ENCODE assay signal across 11 mouse cellular contexts in the genomic region with DNA sequence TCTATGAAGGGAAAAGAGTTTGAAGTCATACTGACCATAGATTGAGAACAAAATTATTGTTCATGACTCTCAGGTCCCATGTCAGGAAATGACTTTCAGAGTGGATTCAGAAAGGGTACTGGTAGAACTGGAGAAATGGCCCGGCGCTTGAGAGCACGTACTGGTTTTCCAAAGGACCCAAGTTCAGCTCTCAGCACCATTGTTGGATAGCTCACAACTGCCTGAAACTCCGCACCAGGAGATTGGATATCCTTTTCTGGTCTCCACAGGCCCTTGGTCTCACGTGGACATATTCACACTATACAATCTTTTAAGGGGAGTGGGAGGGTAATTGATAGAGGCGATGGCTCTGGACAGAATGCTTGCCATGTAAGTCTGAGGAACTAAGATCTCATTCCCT. TPM values are rescaled to one million over a fixed set of nuclear protein-coding genes. Genes with fewer than 3 reads are reported as not detected.
A peak's percentile ranks its signal among the peaks of the same experiment; 100 is the strongest.
DNase-seq lines count a peak whose midpoint lies in the region; ATAC-seq and TF ChIP-seq lines count a peak whose summit lies in the region.
"Had no signal": no experiment of that assay in that cellular context is flagged by ENCODE, and none has a peak within 500 bp of the region (broad histone marks: within the 10 kb centered on the region; RNA-seq: fewer than 3 reads in every experiment).

No protein-coding gene starts in this region.

- H3K27me3 ChIP-seq in heart, embryonic 13.5 days (replicated peaks) = peaks cover 9% of the 10 kb centered on the region
- H3K27me3 ChIP-seq in G1E (ENCODE audit: insufficient read depth, low read length) = no peaks in the 10 kb centered on the region

- peak overlapping the region; percentile 83 for H3K4me2 ChIP-seq in heart, embryonic 13.5 days

- H3K9me3 ChIP-seq in heart, embryonic 13.5 days = no peaks in the 10 kb centered on the region
- no peaks in the 10 kb centered on the region for H3K9me3 ChIP-seq in G1E (replicated peaks)

- H3K27ac ChIP-seq in heart, embryonic 13.5 days (replicated peaks) = peak overlapping the region; percentile 92
- peak overlapping the region; percentile 24 for H3K27ac ChIP-seq in macrophage

- WGBS in heart, embryonic 13.5 days = 72% methylated on average over 6 of the region's 6 CpGs
- 61% methylated on average over 6 of the region's 6 CpGs for WGBS in macrophage (ENCODE audit: missing documents)

- peaks cover 29% of the 10 kb centered on the region for H3K36me3 ChIP-seq in heart, embryonic 13.5 days
- peaks cover 51% of the 10 kb centered on the region for H3K36me3 ChIP-seq in G1E (replicated peaks)
- no peaks in the 10 kb centered on the region for H3K36me3 ChIP-seq in macrophage (ENCODE audit: inconsistent target)

- ATAC-seq in heart, embryonic 13.5 days (ENCODE audit: extremely low read depth, insufficient number of reproducible peaks, low FRiP score, low TSS enrichment) = no peak
- no peak; the same call in 1 of the 2 replicates for ATAC-seq in G1E (ENCODE audit: extremely low read depth, insufficient number of reproducible peaks, low FRiP score, poor library complexity, severe bottlenecking)
- 0 out of 4 replicates have a peak, but pooled peaks have one; percentile 0 to 3 for ATAC-seq in hematopoietic stem cell, adult 5-6 weeks (replicated peaks in 1 of 2; ENCODE audit: insufficient read depth in 1 of 2, low FRiP score in 2 of 2, low TSS enrichment in 1 of 2, low read depth in 1 of 2, poor library complexity in 2 of 2, severe bottlenecking in 2 of 2)

- TF ChIP-seq CTCF in G1E (IDR thresholded peaks at IDR 0.05; ENCODE audit: low read depth, low read length) = no peak

- H3K79me2 ChIP-seq in macrophage (ENCODE audit: inconsistent target) = peaks cover 61% of the 10 kb centered on the region

- H3K4me1 ChIP-seq in heart, embryonic 13.5 days = peaks cover 46% of the 10 kb centered on the region
- peaks cover 68% of the 10 kb centered on the region for H3K4me1 ChIP-seq in G1E (ENCODE audit: insufficient read depth, low read depth, low read length)

- peak overlapping the region; percentile 91 for H3K4me3 ChIP-seq in heart, embryonic 13.5 days
- H3K4me3 ChIP-seq in G1E (ENCODE audit: low read depth, low read length) (peak overlapping the region; percentile 84), macrophage (ENCODE audit: inconsistent target) (peak overlapping the region; percentile 62)

- DNase-seq in heart, adult 8-10 months (ENCODE audit: low spot score) = no peak
- DNase-seq in G1E (ENCODE audit: low spot score) = no peak
- no peak for DNase-seq in adrenal gland, postnatal 10 days
- DNase-seq in spleen, adult 18-20 months = no peak
- DNase-seq in thymus, postnatal 10 days (ENCODE audit: low spot score in 2 of 2) = no peak
- DNase-seq: kidney, postnatal 14 days; right cerebral cortex, postnatal 14 days had no signal

- peak overlapping the region; percentile 95 for H3K9ac ChIP-seq in heart, embryonic 13.5 days

RNA-seq across cellular contexts. Expression of gene Cmas, which starts 1.5 kb away (rescaled TPM):
- polyA plus RNA-seq in heart, embryonic 13.5 days (2015; fragmentation: Nextera tagmentation; extraction: Ambion mirVana) = 90.9 and 97.5 TPM in 2 replicates
- 10 to 100 TPM; 32.7 to 38.9 (median 36.0) TPM for total RNA-seq in heart, adult 8-10 months (2022)
- total RNA-seq in G1E (2014; fragmentation: Nextera tagmentation) (55.3 and 76.0 TPM in 2 replicates), G1E (2017) (79.6 and 80.6 TPM in 2 replicates)
- polyA plus RNA-seq in G1E (2012) (53.2 and 79.0 TPM in 2 replicates), macrophage (2018) (40.5 to 57.4 TPM (median 55.1 TPM) in 3 replicates)
- 78.5 and 109 TPM in 2 replicates for total RNA-seq in hematopoietic stem cell, adult 5-6 weeks (2017)
- 10 to 100 TPM in 22 of 26 experiments, 1 to 10 TPM in 4; 5.7 to 76.5 (median 31.4) TPM for total RNA-seq in macrophage (2018; cell fraction: chromatin; rRNA removed)
- 10 to 100 TPM; 28.3 to 52.6 (median 38.4) TPM for total RNA-seq in macrophage (2018; cell fraction: cytosol; rRNA removed)
- total RNA-seq in macrophage (2018; cell fraction: nucleus; rRNA removed) = 10 to 100 TPM in 25 of 26 experiments, 1 to 10 TPM in 1; 9.8 to 56.1 (median 20.5) TPM
- 10 to 100 TPM; 33.8 to 37.4 TPM for total RNA-seq in adrenal gland, postnatal 10 days (2021)

RNA-seq across cellular contexts. Expression of gene Sult6b2, which starts 46.3 kb away (rescaled TPM):
- polyA plus RNA-seq in heart, embryonic 13.5 days (2015; fragmentation: Nextera tagmentation; extraction: Ambion mirVana) = 0.07 TPM in 1 of 2 replicates, not detected in the other
- under 1 TPM in 1 of 4 experiments, not detected in 3; 0.24 TPM for total RNA-seq in heart, adult 8-10 months (2022)
- total RNA-seq in G1E (2014; fragmentation: Nextera tagmentation) (not detected in 2 replicates), G1E (2017) (0.16 TPM in 1 of 2 replicates, not detected in the other)
- polyA plus RNA-seq in G1E (2012) (not detected in 2 replicates), macrophage (2018) (not detected in 3 replicates)
- not detected in 2 replicates for total RNA-seq in hematopoietic stem cell, adult 5-6 weeks (2017)
- not detected for total RNA-seq in macrophage (2018; cell fraction: chromatin; rRNA removed)
- not detected for total RNA-seq in macrophage (2018; cell fraction: cytosol; rRNA removed)
- total RNA-seq in macrophage (2018; cell fraction: nucleus; rRNA removed) = not detected
- total RNA-seq in adrenal gland, postnatal 10 days (2021) = not detected
- polyA plus RNA-seq: C2C12 had no signal

RNA-seq across cellular contexts. Expression of gene Abcc9, which starts 55.9 kb away (rescaled TPM):
- polyA plus RNA-seq in heart, embryonic 13.5 days (2015; fragmentation: Nextera tagmentation; extraction: Ambion mirVana) = 12.8 and 13.3 TPM in 2 replicates
- total RNA-seq in heart, adult 8-10 months (2022) = 100 to 1,000 TPM; 229 to 268 (median 246) TPM
- total RNA-seq in G1E (2014; fragmentation: Nextera tagmentation) = not detected in 2 replicates
- 0.12 and 0.27 TPM in 2 replicates for total RNA-seq in G1E (2017)
- polyA plus RNA-seq in G1E (2012) = not detected in 2 replicates
- not detected in 2 replicates for total RNA-seq in hematopoietic stem cell, adult 5-6 weeks (2017)
- under 1 TPM in 1 of 26 experiments, not detected in 25; 0.32 TPM for total RNA-seq in macrophage (2018; cell fraction: chromatin; rRNA removed)
- not detected for total RNA-seq in macrophage (2018; cell fraction: cytosol; rRNA removed)
- not detected for total RNA-seq in macrophage (2018; cell fraction: nucleus; rRNA removed)
- polyA plus RNA-seq in macrophage (2018) = not detected in 3 replicates
- 10 to 100 TPM; 36.0 to 43.2 TPM for total RNA-seq in adrenal gland, postnatal 10 days (2021)

Comparison
In these comparisons a context has a peak if more than half of its experiments do, and no peak if none do; other contexts are left out.
1. ATAC-seq: peak in hematopoietic stem cell, adult 5-6 weeks (2 of 2); none in heart, embryonic 13.5 days (single experiment) and G1E (single experiment).
2. RNA of gene Abcc9, which starts 55.9 kb away (total RNA-seq): 229 to 268 TPM in heart, adult 8-10 months and 36.0 to 43.2 TPM in adrenal gland, postnatal 10 days; 0.12 to 0.27 TPM in G1E and not detected in hematopoietic stem cell, adult 5-6 weeks; every median in the first group is over 10 times any median in the second.
3. Peak in every context shown above with its lines, with median percentiles within 50 percentile points of each other: H3K4me3 ChIP-seq.